Mouse (Mus musculus) CH12F3 (cell line): Measurements from ENCODE around the gene Tns3.

Source experiments
- in situ Hi-C: fragments of 300-500 bp; cut with MboI; formaldehyde crosslinking; loops from 2 replicates; pipeline ENCODE4 v1.14.3; 2020; ENCODE audit warnings: low sequenced_read_pairs

Tns3 gene

DNA sequence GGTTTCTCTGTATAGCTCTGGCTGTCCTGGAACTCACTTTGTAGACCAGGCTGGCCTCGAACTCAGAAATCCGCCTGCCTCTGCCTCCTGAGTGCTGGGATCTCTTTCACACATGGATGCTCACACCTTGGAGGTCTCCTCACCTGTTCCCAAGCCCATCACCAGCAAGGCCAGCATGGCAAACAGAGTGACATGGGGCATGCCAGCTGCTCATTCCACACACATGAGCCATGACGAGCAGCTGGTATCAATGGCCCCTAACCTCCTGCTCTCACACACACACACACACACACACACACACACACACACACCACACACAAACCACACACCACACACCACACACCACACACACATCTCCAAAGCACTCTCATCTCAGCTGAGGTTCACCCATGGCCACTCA is 131.6 kb downstream of the Tns3 start:
- in situ Hi-C loops, result loop anchor here (10.0 kb wide), 2 partner anchors 332 to 602 kb away; no protein-coding TSS in a partner anchor

DNA sequence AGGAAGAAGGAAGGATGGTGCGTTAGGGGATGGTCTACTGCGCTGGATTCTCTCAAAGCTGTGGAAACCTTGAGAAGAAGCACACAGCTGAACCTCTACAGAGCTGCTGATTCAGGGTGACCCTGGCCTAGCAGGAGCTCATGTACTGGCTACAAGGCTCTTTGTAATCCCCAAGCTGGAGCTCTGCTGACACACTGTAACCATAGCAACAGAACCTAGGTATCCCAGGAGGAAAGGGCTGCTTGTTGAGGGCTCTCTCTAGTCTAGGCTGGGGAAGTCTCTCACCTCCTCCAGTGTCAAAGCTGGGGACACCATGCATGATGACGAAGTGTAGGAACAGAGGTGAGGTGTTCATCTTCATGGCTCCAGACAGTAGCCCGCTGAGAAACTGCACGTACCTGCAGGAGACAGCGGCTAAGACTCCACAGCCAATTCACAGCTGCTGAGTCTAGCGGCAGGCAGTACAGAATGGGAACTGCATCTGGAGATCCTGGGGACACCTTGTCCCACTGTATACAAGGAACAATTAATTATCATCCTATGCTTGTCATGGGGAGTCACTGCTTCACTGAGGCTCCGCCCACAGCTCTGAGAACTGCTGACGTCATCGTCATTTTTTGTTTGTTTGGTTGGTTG is 132.1 kb downstream of the Tns3 start:
- in situ Hi-C loops, result loop anchor here (10.0 kb wide), 2 partner anchors 333 to 603 kb away; no protein-coding TSS in a partner anchor

DNA sequence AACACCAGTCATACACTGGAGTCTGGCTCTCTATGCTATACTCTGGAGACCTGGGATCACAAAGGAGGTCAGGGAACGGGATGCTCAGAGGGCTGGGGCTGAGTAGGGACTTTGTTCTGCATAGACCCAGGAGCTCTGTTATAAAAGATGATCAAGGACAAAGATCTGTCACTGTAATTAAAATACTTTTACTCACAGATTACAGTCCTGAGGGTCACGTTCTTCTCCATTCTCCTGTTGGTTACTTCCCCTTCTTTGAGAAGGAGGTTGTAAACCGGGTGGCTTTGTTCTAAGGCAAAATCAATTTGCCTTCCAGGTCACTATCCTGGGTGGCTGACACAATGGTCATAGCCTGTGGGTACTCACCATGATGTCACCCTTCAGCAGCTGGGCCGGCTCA is 133.8 kb downstream of the Tns3 start:
- in situ Hi-C loops, result loop anchor here (10.0 kb wide), 2 partner anchors 334 to 604 kb away; no protein-coding TSS in a partner anchor

DNA sequence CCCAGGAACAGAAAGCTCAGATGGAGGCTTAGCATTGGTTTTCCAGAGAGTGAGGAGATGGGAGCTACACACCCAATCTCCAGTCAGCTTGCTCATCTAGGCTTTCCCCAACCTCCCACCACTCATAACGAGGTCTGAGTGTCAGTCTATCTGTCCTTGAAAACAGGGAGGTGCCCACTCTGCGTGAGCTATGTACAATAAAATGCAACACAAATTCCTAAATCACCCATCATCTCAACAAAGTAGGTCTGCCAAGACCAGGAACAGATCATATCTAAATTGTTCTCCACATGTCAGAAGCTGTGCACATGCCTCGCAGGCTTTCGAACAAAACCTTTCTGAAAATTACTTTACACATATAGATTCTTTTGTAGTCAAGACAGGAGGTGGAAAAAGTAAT is 134.3 kb downstream of the Tns3 start:
- in situ Hi-C loops, result loop anchor here (10.0 kb wide), 2 partner anchors 335 to 605 kb away; no protein-coding TSS in a partner anchor

DNA sequence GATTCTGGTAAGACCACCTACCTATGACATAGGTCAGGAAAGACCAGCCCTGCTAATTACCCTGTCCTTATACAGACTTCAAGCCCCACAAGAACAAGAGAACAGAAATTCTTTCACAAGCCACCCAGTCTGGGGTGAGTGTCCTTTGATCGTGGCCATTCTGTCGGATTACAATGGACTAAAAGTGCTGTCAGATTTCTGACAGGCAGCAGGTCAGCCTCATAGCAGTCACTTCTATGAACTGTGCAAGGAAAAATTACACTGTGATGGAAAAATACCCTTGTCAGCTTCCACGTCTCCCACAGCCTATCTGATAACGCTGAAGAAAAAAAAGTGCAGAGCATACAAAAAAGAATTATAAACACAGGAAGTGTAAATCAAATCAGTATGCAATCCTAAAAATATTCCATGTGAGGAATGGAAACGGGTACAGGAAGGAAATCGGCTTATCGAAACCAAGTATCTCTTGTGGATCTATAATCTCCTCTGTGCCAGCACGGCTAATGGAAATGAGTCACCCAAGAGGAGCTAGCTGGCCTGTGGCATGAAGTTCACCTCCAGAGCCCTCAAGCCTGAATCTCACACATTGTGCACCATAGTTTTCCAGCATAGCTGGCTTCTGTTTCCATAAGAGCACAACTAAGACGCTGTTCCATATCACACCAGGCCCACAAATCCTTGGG is 138.7 kb downstream of the Tns3 start:
- in situ Hi-C loops, result no loop called here

DNA sequence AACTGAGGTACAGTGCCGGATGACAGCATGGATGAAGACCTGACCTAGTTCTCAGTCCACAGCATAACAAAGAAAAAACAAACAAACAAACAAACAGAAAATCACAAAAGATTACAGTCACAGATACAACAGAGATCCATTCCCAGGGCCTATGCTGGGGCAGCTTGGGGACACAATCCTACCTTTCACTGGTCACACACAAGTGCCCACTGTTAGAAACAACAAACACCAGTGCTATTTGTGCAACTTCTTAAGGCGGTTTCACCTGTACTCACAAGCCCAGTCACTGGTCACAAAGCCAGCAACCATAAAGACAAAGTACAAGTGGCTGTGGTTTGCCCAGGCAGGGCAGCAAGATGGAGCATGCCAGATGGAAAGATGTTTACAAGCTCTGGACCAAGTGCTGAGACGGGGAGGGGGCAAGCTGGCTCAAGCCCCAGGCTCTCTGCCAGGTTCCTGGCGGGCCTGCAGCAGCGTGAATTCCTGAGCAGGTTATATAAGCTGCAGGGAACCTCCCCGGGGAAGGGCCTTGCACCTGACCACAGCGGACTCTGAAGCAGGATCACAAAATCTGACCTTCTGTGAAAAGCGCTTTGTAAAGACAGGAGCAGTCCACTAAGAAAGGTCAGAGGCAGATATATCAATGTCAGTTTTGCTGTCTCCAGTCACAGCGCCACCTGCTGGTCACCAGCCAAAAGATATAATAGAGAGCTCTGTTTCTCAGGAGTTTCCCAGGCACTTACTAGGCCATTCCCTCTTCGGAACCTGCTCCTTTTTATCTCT is 140.8 kb downstream of the Tns3 start:
- in situ Hi-C loops, result loop anchor here (5.0 kb wide), 1 partner anchor 96 kb away; no protein-coding TSS in a partner anchor

DNA sequence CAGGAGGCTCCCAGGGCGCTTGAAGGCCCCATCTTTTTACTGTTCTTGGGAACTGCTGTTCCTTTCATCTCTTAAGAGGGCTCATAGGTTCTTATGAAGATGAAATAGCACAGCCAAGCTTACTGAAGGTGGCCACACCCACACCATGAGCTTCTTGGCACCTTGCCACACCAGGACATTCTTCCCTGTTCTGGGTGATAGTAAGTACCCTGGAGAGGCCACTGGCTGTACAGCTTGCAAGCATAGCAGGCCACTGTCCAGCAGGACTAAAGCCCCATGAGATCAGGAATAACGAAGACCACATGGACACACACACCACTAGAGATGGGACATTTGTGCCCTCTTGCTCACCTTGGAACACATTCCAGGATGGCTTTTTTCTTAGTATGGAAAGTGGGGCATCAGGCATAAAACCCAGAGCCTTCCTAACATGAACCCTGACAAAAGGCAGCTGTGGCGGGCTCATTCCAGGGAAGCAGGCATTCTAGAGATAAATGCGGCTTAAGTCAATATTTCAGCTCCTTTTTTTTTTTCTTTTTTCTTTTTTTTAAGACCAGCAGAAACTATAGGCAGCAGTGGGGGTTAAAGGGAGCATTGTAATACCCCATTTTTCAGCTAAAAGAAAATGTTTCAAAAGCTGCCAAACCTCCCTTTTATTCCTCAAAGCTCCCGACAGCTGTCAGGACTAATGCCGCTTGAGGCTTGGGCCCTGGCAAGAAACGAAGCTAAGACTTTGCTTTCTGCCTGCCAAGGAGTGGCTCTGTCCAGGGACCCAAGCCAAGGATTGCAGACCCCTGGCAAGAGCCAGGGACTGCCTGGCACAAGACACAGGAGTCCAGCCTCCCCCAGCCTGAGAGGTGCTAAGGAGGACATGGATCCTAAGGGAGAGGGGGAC is 150.7 kb downstream of the Tns3 start:
- in situ Hi-C loops, result no loop called here

DNA sequence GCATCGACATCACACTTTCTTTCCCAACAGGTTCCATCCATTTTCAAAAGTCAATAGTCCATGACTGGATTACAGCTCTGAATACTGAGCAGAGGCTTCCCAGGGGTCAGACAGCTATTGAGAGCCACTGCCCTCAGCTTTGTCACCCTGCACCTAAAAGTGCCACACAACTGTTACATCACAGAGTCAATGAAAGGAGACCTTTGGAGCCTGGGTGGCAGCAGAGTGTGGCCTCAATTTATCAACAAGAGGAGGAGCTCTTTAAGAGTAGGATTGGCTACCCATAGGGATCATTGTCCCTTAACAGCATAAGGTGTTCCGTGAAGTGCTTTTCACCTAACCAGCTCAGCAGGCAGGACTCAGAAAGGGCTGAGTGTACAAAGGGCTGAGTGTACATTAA is 154.0 kb downstream of the Tns3 start:
- in situ Hi-C loops, result no loop called here

DNA sequence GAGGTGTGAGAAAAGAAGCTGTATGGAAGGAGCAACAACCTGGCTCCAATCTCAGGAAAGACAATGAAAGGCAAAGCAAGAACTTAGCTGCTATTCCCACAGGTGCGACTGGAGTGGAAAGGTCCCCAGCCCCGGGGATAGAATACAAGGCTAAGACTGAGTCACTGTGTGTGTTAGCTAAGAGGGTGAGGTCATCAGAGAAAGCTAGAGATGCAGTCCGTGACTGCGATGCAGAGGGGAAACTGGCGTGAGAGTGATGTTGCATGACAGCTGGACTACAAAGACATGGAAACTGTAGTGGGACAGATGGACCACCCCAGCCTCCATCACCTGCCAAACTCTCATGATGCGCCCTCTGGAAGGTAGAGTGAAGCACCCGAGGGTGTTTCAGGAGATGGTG is 154.7 kb downstream of the Tns3 start:
- in situ Hi-C loops, result no loop called here

DNA sequence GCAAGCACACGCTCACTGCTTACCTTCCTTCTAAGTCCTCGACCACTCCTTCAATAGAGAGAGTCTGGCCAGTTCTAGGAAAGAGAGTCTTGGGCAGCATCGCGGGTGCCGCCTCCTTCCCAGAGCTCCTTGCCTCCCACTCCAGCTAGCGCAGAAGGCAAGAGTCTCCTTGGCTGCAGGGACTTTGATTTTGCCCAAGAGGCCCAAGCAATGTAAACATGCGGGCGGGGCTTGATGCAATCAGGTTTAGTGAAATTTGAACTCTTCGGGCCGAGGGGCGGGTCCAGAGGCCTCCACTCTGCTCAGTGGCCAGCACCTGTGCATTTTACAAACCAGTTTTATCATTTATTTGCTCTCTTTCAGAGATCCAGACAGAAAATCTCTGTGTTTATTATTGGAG is 160.6 kb downstream of the Tns3 start:
- in situ Hi-C loops, result no loop called here

DNA sequence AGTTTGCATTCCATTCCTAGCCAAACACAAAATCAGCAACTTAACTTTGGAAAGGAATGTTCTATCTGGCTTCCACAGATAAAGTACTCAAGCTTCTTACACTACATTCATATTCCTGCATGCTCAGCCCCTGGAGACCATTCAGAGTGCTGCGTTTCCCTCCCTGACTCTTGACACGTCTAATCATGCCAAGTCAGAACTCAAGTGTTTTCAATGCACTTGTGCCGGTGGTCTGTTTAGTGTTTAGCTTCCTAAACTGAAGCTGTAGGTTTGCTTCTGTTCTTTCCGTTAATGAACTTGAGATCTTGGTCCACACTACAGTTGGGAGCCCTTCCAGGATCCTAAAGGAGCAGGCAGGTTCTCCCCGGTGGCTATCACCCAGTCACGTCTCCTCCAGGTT is 163.5 kb downstream of the Tns3 start:
- in situ Hi-C loops, result no loop called here

DNA sequence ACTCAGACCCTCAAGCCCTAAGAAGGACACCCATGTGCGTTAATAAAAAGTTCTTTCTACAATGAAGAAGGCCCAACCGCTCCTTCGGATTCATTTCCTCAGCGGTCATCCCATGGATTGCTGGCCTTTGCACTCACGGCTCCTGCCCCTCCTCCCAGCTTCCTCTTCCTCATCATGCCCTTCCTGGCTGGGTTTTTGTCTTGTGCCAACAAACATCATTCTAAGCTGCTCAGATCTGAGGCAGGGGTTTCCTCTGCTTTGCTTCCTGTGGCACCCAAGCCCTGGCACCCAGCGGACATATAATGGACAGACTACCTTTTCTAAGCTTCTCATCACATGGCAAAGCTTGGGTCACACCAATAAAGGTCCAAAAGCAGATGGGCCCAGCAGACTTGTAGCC is 167.2 kb downstream of the Tns3 start:
- in situ Hi-C loops, result no loop called here

DNA sequence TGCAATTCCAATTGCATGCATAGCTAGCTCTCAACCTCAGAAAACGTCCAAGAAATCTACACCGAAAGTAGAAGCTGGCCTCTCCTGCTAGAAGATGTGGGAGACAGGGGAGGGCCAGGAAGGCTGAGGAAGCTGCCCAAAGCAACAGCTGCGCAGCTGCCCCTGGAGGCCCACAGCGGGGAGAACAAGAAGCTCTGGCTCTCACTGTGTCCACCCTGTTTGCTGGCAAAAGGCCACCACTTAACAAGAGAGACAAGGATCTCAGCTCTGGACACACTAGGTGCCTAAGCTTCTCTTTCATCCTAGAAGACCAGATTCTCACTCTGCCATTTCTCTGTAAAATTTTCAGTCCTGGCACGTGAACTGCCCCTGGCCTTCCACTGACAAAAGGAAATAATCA is 167.6 kb downstream of the Tns3 start:
- in situ Hi-C loops, result no loop called here

DNA sequence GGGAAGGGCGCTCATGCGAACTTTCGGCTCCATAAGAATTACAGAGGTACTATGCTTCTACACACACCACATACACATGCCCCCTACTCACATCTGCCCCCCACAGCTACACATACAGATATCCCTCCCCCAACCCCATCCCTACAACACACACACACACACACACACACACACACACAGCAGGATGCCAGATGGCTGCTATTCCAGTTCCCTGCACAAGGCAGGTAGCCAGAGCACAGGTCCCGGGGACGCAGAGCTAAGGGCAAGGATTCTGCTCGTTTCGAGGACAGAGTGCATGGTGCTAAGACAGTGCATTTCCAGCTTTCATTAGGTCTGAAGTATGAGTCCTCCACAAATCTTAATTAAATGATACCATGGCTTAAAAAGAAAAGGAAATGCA is 168.5 kb downstream of the Tns3 start:
- in situ Hi-C loops, result no loop called here

DNA sequence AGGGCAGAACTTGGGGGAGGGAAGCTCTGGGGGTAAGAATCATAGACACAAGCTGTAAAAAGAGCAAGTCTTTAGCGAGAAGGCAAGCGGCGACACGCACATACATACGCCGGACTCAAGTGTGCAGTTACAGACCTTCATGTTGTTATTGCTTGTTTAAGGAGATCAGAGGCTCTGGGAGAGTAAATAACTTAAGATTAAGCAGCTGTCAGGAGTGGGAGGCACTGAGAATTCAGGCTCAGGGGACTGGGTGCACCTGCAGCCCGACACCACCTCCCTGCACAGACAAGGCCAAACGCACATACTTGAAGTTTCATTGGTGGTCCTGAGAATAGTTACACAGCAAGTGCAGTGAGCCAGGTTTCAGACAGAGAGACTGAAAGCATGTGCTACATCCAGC is 169.3 kb downstream of the Tns3 start:
- in situ Hi-C loops, result no loop called here

DNA sequence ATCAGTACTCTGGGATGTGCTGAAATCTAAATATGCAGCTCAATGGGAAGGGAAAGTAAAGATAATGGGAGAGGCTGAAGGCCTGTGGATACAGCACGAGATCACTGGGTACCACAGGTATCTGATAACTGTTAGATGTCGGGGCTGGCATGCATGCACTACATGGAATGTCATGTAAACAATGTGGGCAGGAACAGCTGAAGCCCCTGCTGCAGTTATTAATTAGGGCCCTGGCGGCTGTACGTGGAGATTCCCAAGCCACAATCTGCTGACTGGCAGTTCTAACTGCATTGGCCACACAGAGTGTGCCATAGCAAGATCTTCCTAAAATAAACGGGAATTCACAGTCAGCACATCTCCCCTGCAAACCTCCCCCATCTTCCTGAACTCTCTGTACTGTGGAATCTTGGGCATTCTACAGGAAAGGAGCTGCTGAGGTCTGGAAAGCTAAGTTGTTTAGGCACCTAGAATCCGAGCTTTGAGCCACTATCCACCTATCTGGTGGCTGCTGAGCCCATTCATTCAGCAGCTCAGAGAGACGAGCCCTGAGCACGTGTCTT is 170.3 kb downstream of the Tns3 start:
- in situ Hi-C loops, result no loop called here

DNA sequence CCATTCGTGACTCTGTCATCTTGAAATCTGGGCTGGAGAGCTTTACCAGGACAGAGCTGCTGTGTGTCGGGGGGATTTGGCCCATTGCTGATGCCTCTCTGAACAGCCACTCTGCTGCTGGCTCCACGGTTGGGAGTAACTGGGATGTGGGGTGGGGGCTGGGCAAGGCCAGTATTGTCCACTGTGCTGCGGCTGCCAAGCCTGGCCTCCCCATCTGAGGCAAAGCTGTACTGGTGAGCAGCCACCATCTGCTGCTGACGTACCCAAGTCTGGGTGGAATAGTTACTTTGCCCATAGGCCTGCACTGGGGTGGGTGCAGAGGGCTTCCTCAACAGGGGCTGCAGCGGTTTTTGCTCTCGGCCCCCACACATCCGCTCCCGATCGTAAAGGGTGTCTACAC is 172.0 kb downstream of the Tns3 start:
- in situ Hi-C loops, result no loop called here

DNA sequence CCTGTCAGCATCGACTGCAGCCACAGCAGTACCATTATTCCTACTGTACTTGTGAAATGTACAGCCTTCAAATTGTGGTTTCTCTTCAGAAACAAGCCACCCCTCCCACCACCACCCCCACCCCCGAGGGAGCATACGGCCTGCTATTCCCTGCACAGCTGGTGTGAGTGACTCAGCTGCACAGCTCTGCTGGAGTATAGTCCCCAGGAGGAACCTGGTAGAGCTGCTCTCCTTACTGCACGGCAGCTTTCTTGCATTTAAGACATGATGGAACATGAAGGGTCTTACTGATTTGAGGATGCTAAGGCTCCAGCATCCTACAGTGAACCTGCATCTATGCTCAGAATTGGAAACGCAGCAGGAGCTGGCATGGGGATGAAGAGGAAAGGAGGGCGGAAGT is 176.1 kb downstream of the Tns3 start:
- in situ Hi-C loops, result no loop called here

DNA sequence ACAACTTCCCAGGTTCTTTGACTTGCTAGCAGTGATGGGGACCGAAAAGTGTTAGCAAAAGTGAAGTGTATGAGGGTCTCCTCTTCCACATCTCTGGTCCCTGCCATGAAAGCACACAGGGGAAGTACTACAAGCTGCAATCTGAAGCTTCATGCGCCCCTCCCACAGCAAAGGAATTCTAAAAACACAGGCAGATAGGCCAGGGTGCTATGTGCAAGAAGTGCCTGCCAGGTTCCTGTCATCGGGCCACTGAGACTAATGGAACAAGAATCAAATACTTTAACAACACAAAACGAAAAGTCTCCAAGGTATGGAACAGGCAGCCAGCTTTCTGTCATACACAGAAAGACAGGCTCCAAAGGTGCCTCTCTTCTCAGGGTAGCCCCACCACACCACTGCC is 177.8 kb downstream of the Tns3 start:
- in situ Hi-C loops, result no loop called here

DNA sequence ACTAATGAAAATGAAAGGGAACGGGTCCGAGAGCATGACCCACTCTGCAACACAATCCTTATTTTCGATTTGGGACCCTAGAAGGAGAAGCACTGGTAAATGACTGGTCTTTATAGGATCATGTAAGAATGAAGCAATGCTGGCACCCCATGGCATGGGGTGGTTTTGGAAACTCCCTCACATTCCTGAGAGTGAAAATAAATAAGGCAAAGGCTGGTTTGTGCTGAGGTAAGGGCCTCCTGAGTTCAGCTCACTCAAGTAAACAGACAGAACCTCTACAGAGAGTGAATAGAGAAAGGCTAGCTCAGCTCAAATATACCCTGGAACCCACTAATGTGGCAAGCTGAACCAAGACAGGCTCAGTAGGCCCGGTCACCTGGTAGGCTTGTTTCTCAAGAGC is 179.8 kb downstream of the Tns3 start:
- in situ Hi-C loops, result no loop called here
